Mouse (Mus musculus) forebrain, embryonic 14.5 days (tissue): ENCODE measurements around the gene Spcs2. TPM values are rescaled to one million over a fixed set of nuclear protein-coding genes. Genes with fewer than 3 reads are reported as not detected.
A peak's percentile ranks its signal among the peaks of the same experiment; 100 is the strongest.

Experiments used
- ATAC-seq: fragments of 200-750 bp; cut with Nextera tagmentation; 2 replicates; pipeline ENCODE4 v1.8.0; 2017; ENCODE audit warnings: mild to moderate bottlenecking, moderate library complexity
- DNase-seq: peaks from one replicate; pipeline ENCODE4 v3.0.0-alpha.2; 2015; ENCODE audit warnings: low spot score
- H3K27ac ChIP-seq: fragments of 300-500 bp; sonication (generic); 2 replicates; pipeline ENCODE4 v1.5.1; 2014; ENCODE audit warnings: low read depth, mild to moderate bottlenecking, control low read depth, low read length, moderate library complexity
- H3K27me3 ChIP-seq: fragments of 300-500 bp; sonication (generic); replicated peaks from 2 replicates; pipeline ENCODE4 v1.6.1; 2014; ENCODE audit warnings: low read length, control low read depth, mixed read lengths; ENCODE audit not compliant: control insufficient read depth, insufficient read depth
- H3K36me3 ChIP-seq: fragments of 300-500 bp; sonication (generic); 2 replicates; pipeline ENCODE4 v1.6.1; 2014; ENCODE audit warnings: low read length, control low read depth; ENCODE audit not compliant: control insufficient read depth, insufficient read depth
- H3K4me1 ChIP-seq: fragments of 300-500 bp; sonication (generic); 2 replicates; pipeline ENCODE4 v1.6.1; 2014; ENCODE audit warnings: antibody characterized with exemption, low read length, control low read depth; ENCODE audit not compliant: control insufficient read depth, insufficient read depth
- H3K4me2 ChIP-seq: fragments of 300-500 bp; sonication (generic); 2 replicates; pipeline ENCODE4 v1.6.1; 2014; ENCODE audit warnings: mild to moderate bottlenecking, control low read depth, low read length
- H3K4me3 ChIP-seq: fragments of 300-500 bp; sonication (generic); 2 replicates; pipeline ENCODE4 v1.5.1; 2014; ENCODE audit warnings: low read depth, low read length, control low read depth
- H3K9ac ChIP-seq: fragments of 300-500 bp; sonication (generic); 2 replicates; pipeline ENCODE4 v1.6.1; 2014; ENCODE audit warnings: mild to moderate bottlenecking, low read length, control low read depth, moderate library complexity
- H3K9me3 ChIP-seq: fragments of 300-500 bp; sonication (generic); replicated peaks from 2 replicates; pipeline ENCODE4 v1.6.1; 2016; ENCODE audit warnings: low read length, control low read depth, mixed read lengths; ENCODE audit not compliant: control insufficient read depth
- WGBS: fragments of 180-500 bp; shearing (Covaris S2); extraction: QIAGEN DNeasy Blood & Tissue Kit; methylation state at CpG from one replicate; pipeline ENCODE4 v1.1.7; 2014; 5-methylcytosine and 5-hydroxymethylcytosine counted together
- polyA plus RNA-seq: library from polyadenylated mRNA; unstranded; fragments of >200 nt; fragmentation: Nextera tagmentation; extraction: Ambion mirVana; gene quantifications from 2 replicates; pipeline ENCODE4 v1.2.1, GENCODE M21; 2014

Gene Spcs2
- polyA plus RNA-seq, result 282 and 300 TPM in 2 replicates

- Histone ChIP-seq H3K27me3 (no peaks in the 10 kb centered on the region), H3K4me3 (no peak within 1 kb of the TSS), H3K9ac (no peak within 1 kb of the TSS), H3K4me1 (no peaks in the 10 kb centered on the region), H3K4me2 (no peak within 1 kb of the TSS), H3K9me3 (no peaks in the 10 kb centered on the region), H3K27ac (no peak within 1 kb of the TSS), H3K36me3 (no peaks in the 10 kb centered on the region)
- WGBS, result 68% methylated on average over 7 of the region's 7 CpGs
- DNase-seq (no peak), ATAC-seq (no peak)
These were observed at the start of gene Spcs2 for GRCm38 (mm10) chr7:99863362-99863761. TSS of gene Spcs2 (minus strand) at chr7:99863462.

GRCm38 (mm10) chr7:99911038-99911437 lies 47.8 kb upstream of the Spcs2 start:
- ATAC-seq, result no peak
- 83% methylated on average over 5 of the region's 5 CpGs for WGBS
- no peak for DNase-seq
- Histone ChIP-seq H3K9ac (no peak overlapping the region), H3K9me3 (no peaks in the 10 kb centered on the region), H3K4me2 (no peak overlapping the region), H3K4me3 (no peak overlapping the region), H3K27me3 (no peaks in the 10 kb centered on the region), H3K4me1 (no peaks in the 10 kb centered on the region), H3K36me3 (no peaks in the 10 kb centered on the region), H3K27ac (no peak overlapping the region)

GRCm38 (mm10) chr7:99907463-99907862 lies 44.2 kb upstream of the Spcs2 start:
- H3K9me3 ChIP-seq, result no peaks in the 10 kb centered on the region
- no peaks in the 10 kb centered on the region for H3K36me3 ChIP-seq
- H3K9ac ChIP-seq, result no peak overlapping the region
- ATAC-seq, result no peak
- no peaks in the 10 kb centered on the region for H3K27me3 ChIP-seq
- no peaks in the 10 kb centered on the region for H3K4me1 ChIP-seq
- no peak overlapping the region for H3K4me3 ChIP-seq
- no peak for DNase-seq
- H3K27ac ChIP-seq, result no peak overlapping the region
- 84% methylated on average over 3 of the region's 3 CpGs for WGBS
- H3K4me2 ChIP-seq, result no peak overlapping the region

GRCm38 (mm10) chr7:99906346-99906745 lies 43.1 kb upstream of the Spcs2 start:
- DNase-seq (no peak), ATAC-seq (no peak)
- Histone ChIP-seq H3K9ac (no peak overlapping the region), H3K27me3 (no peaks in the 10 kb centered on the region), H3K36me3 (no peaks in the 10 kb centered on the region), H3K9me3 (no peaks in the 10 kb centered on the region), H3K4me2 (no peak overlapping the region), H3K27ac (no peak overlapping the region), H3K4me1 (no peaks in the 10 kb centered on the region), H3K4me3 (no peak overlapping the region)
- 87% methylated on average over 3 of the region's 3 CpGs for WGBS

GRCm38 (mm10) chr7:99904421-99905005 lies 41.3 kb upstream of the Spcs2 start:
- no peak for DNase-seq
- no peak for ATAC-seq
- Histone ChIP-seq H3K4me1 (no peaks in the 10 kb centered on the region), H3K4me2 (no peak overlapping the region), H3K9ac (no peak overlapping the region), H3K4me3 (no peak overlapping the region), H3K27me3 (no peaks in the 10 kb centered on the region), H3K27ac (no peak overlapping the region), H3K9me3 (no peaks in the 10 kb centered on the region), H3K36me3 (no peaks in the 10 kb centered on the region)
- 74% methylated on average over 3 of the region's 3 CpGs for WGBS

GRCm38 (mm10) chr7:99902918-99903665 lies 39.8 kb upstream of the Spcs2 start:
- H3K9ac ChIP-seq, result no peak overlapping the region
- 0 out of 2 replicates have a peak, but pooled peaks have one; percentile 32 for ATAC-seq
- WGBS, result 71% methylated on average over 11 of the region's 11 CpGs
- H3K27me3 ChIP-seq, result no peaks in the 10 kb centered on the region
- DNase-seq, result no peak
- no peak overlapping the region for H3K4me2 ChIP-seq
- H3K4me3 ChIP-seq, result no peak overlapping the region
- no peaks in the 10 kb centered on the region for H3K9me3 ChIP-seq
- no peaks in the 10 kb centered on the region for H3K4me1 ChIP-seq
- H3K36me3 ChIP-seq, result no peaks in the 10 kb centered on the region
- no peak overlapping the region for H3K27ac ChIP-seq

GRCm38 (mm10) chr7:99902208-99902607 lies 38.9 kb upstream of the Spcs2 start:
- H3K4me1 ChIP-seq, result no peaks in the 10 kb centered on the region
- no peaks in the 10 kb centered on the region for H3K9me3 ChIP-seq
- H3K27ac ChIP-seq, result no peak overlapping the region
- H3K36me3 ChIP-seq, result no peaks in the 10 kb centered on the region
- ATAC-seq, result no peak
- DNase-seq, result no peak
- WGBS, result 67% methylated on average over 4 of the region's 4 CpGs
- no peaks in the 10 kb centered on the region for H3K27me3 ChIP-seq
- H3K4me3 ChIP-seq, result no peak overlapping the region
- no peak overlapping the region for H3K9ac ChIP-seq
- H3K4me2 ChIP-seq, result no peak overlapping the region

GRCm38 (mm10) chr7:99896905-99897304 lies 33.6 kb upstream of the Spcs2 start:
- 75% methylated on average over 4 of the region's 4 CpGs for WGBS
- no peak overlapping the region for H3K4me3 ChIP-seq
- H3K27ac ChIP-seq, result no peak overlapping the region
- ATAC-seq, result no peak
- H3K27me3 ChIP-seq, result no peaks in the 10 kb centered on the region
- no peak overlapping the region for H3K9ac ChIP-seq
- no peak for DNase-seq
- no peaks in the 10 kb centered on the region for H3K9me3 ChIP-seq
- peaks cover 7% of the 10 kb centered on the region for H3K4me1 ChIP-seq
- no peaks in the 10 kb centered on the region for H3K36me3 ChIP-seq
- no peak overlapping the region for H3K4me2 ChIP-seq

GRCm38 (mm10) chr7:99894478-99894877 lies 31.2 kb upstream of the Spcs2 start:
- Histone ChIP-seq H3K27me3 (no peaks in the 10 kb centered on the region), H3K4me3 (no peak overlapping the region), H3K27ac (no peak overlapping the region), H3K4me1 (peaks cover 7% of the 10 kb centered on the region), H3K9ac (no peak overlapping the region), H3K9me3 (no peaks in the 10 kb centered on the region), H3K36me3 (no peaks in the 10 kb centered on the region), H3K4me2 (no peak overlapping the region)
- ATAC-seq (no peak), DNase-seq (no peak)
- WGBS, result 79% methylated on average over 6 of the region's 6 CpGs
